Mouse (Mus musculus) heart, embryonic 14.5 days (tissue): ENCODE data around the gene Eipr1. TPM values are rescaled to one million over a fixed set of nuclear protein-coding genes. Genes with fewer than 3 reads are reported as not detected.
A peak's percentile ranks its signal among the peaks of the same experiment; 100 is the strongest.

Experiments
- ATAC-seq: fragments of 200-750 bp; cut with Nextera tagmentation; 2 replicates; pipeline ENCODE4 v1.8.0; 2017; ENCODE audit warnings: low read depth, moderate TSS enrichment; ENCODE audit not compliant: insufficient number of reproducible peaks, insufficient read depth, low FRiP score
- H3K27ac ChIP-seq, 2 experiments: fragments of 200-500 bp in 1 of 2; fragments of 300-500 bp in 1 of 2; sonication (generic) in 1 of 2; replicated peaks in 1 of 2; 2 replicates each; pipeline ENCODE4 v1.5.1; 2012 to 2014; ENCODE audit warnings: low read depth in 2 of 2, low read length in 2 of 2, control low read depth in 1 of 2, mild to moderate bottlenecking in 1 of 2, mixed read lengths in 1 of 2; ENCODE audit not compliant: control insufficient read depth in 1 of 2, insufficient read depth in 1 of 2
- H3K27me3 ChIP-seq: fragments of 300-500 bp; sonication (generic); 2 replicates; pipeline ENCODE4 v1.6.1; 2014; ENCODE audit warnings: mild to moderate bottlenecking, low read length, control low read depth; ENCODE audit not compliant: control insufficient read depth, insufficient read depth
- H3K36me3 ChIP-seq: fragments of 300-500 bp; sonication (generic); 2 replicates; pipeline ENCODE4 v1.6.1; 2014; ENCODE audit warnings: mild to moderate bottlenecking, control low read depth, low read length, mixed read lengths; ENCODE audit not compliant: control insufficient read depth, insufficient read depth
- H3K4me1 ChIP-seq, 2 experiments: fragments of 200-500 bp in 1 of 2; fragments of 300-500 bp in 1 of 2; sonication (generic) in 1 of 2; 2 replicates each; pipeline ENCODE4 v1.6.1; 2012 to 2014; ENCODE audit warnings: low read length in 2 of 2, control low read depth in 1 of 2, mixed read lengths in 1 of 2; ENCODE audit not compliant: control insufficient read depth in 2 of 2, insufficient read depth in 2 of 2
- H3K4me2 ChIP-seq: fragments of 300-500 bp; sonication (generic); 2 replicates; pipeline ENCODE4 v1.6.1; 2014; ENCODE audit warnings: mild to moderate bottlenecking, low read length
- H3K4me3 ChIP-seq, 2 experiments: fragments of 200-500 bp in 1 of 2; fragments of 300-500 bp in 1 of 2; sonication (generic) in 1 of 2; 2 replicates each; pipeline ENCODE4 v1.5.1; 2012 to 2014; ENCODE audit warnings: low read length in 2 of 2, mild to moderate bottlenecking in 2 of 2, control low read depth in 1 of 2, low read depth in 1 of 2, moderate library complexity in 1 of 2; ENCODE audit not compliant: control insufficient read depth in 1 of 2, insufficient read depth in 1 of 2
- H3K9ac ChIP-seq: fragments of 300-500 bp; sonication (generic); 2 replicates; pipeline ENCODE4 v1.6.1; 2014; ENCODE audit warnings: mild to moderate bottlenecking, low read length
- H3K9me3 ChIP-seq: fragments of 300-500 bp; sonication (generic); 2 replicates; pipeline ENCODE4 v1.6.1; 2016; ENCODE audit warnings: low read length, control low read depth; ENCODE audit not compliant: control insufficient read depth
- WGBS: fragments of 180-500 bp; shearing (Covaris S2); extraction: QIAGEN DNeasy Blood & Tissue Kit; methylation state at CpG from one replicate; pipeline ENCODE4 v1.1.7; 2014; 5-methylcytosine and 5-hydroxymethylcytosine counted together
- polyA plus RNA-seq: library from polyadenylated mRNA; unstranded; fragments of >200 nt; fragmentation: Nextera tagmentation; extraction: Ambion mirVana; gene quantifications from 2 replicates; pipeline ENCODE4 v1.2.1, GENCODE M21; 2014

Gene Eipr1
- polyA plus RNA-seq, 1 experiment from 2014 or later, result 19.8 TPM

DNA sequence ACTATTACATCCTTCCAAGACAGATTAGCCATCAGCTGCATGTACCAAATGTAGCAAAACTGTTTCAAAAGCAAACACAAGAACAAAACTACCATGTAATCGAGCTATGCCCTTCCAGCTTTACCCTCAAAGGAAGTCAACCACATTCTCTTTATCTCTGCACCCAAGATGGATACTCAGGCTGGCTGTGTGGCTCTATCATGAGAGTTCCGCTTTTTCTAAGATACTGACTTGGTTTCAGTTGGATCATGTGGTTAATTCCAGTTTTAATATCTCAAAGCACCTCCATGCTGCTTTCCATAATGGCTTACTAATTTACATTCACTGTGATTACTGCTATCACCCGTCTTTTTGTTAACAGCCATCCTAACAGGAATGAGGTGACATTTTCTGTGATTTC is 8.3 kb upstream of the Eipr1 start:
- no peaks in the 10 kb centered on the region for H3K27me3 ChIP-seq
- no peak for ATAC-seq
- no peaks in the 10 kb centered on the region for H3K4me1 ChIP-seq
- 82% methylated on average over 3 of the region's 3 CpGs for WGBS
- H3K4me2 ChIP-seq, result no peak overlapping the region
- no peak overlapping the region for H3K4me3 ChIP-seq
- H3K36me3 ChIP-seq, result peaks cover 54% of the 10 kb centered on the region
- H3K27ac ChIP-seq, result no peak overlapping the region
- no peaks in the 10 kb centered on the region for H3K9me3 ChIP-seq
- no peak overlapping the region for H3K9ac ChIP-seq

DNA sequence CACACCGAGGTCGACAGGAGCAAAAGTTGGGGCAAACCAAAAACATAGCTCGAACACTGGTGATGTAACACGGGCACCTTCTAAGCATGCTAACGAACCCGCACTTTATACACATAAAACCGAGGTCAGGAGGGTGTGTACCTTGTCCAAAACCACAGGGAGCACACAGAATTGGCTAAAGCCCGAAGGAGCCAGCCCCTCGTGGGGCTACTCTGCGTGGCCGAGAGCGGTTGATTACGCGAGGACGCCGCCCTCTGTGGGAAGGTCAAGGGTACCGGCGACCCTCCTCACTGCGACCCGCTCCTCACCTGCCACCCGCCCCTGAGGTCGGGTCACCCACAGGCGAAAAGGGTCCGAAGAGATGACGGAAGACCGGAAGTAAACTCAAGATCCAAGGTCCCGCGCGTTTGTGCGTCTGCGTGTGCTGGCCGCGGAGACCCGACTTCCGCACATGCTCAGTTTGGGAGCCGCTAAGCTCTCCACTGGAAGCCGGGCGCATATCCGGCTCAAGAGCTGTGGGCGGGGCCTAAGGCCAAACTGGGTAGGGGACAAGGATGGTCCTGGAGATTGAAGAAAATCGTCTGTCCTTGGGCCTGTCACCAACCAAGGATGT is 1.5 kb upstream of the Eipr1 start, which contains the start of gene Trappc12:
Gene Trappc12 (minus strand): TSS at position 452 of the 613 bp plus-strand sequence.
- Histone ChIP-seq H3K4me1 (peaks cover 3 to 12% of the 10 kb centered on the region in 2 experiments; a peak in 3 of 4 replicates), H3K4me3 (peak within 1 kb of the TSS; percentile 78 to 80), H3K9me3 (no peaks in the 10 kb centered on the region), H3K9ac (peak within 1 kb of the TSS; percentile 87), H3K4me2 (peak within 1 kb of the TSS; percentile 92), H3K36me3 (peaks cover 22% of the 10 kb centered on the region), H3K27me3 (no peaks in the 10 kb centered on the region), H3K27ac (peak within 1 kb of the TSS; percentile 39 to 47; a peak in 2 of 4 replicates)
- WGBS, result under 1% methylated on average over 41 of the region's 41 CpGs
- peak; percentile 77 for ATAC-seq

DNA sequence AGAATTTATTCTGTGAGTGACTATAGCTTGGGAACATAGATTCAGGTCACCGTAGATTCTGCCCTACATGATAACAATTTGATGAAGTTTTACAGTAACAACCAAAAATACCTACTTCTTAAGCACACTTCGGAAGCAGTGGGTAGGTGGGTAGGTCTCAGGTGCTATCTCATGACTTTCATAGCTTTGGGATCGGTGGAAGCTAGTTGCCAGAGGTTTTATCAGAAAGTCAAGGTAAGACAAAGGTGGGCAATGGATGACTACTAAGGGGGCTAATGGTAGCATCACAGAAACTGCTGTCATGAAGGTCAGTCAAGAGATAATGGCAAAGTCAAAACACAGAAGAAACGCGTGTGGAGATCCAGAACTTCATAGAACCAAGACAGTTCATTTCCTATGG is 727 bp upstream of the Eipr1 start:
- no peak overlapping the region for H3K4me3 ChIP-seq
- ATAC-seq, result no peak
- H3K27ac ChIP-seq, result no peak overlapping the region
- no peaks in the 10 kb centered on the region for H3K9me3 ChIP-seq
- H3K9ac ChIP-seq, result no peak overlapping the region
- peaks cover 3 to 12% of the 10 kb centered on the region in 2 experiments; a peak in 3 of 4 replicates for H3K4me1 ChIP-seq
- H3K27me3 ChIP-seq, result no peaks in the 10 kb centered on the region
- H3K36me3 ChIP-seq, result peaks cover 15% of the 10 kb centered on the region
- peak overlapping the region; percentile 92 for H3K4me2 ChIP-seq
- WGBS, result 94% methylated on average over 5 of the region's 5 CpGs

DNA sequence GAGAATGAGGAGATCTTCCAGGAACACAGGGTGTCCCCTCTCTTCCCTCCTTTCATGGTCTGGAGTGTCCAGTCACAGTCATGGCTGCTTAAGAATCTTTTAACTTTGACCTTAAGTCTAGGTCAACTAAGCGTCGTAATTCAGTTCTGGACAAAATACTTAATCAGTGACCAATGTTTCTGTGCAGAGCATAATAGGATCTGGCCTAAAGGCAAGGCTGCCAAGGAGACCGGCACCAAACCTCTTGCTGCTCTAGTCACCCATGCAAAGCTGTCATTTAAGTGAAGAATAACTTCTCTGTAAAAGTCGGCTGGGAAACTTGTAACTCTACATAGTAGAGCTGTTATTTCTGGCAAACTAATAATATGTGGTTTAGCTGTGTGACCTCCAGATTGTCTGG is 4.4 kb downstream of the Eipr1 start:
- peaks cover 0 to 3% of the 10 kb centered on the region in 2 experiments; a peak in 1 of 4 replicates for H3K4me1 ChIP-seq
- WGBS, result 78% methylated on average over 4 of the region's 4 CpGs
- no peak overlapping the region for H3K4me2 ChIP-seq
- H3K27me3 ChIP-seq, result no peaks in the 10 kb centered on the region
- no peak overlapping the region for H3K27ac ChIP-seq
- H3K36me3 ChIP-seq, result no peaks in the 10 kb centered on the region
- no peak overlapping the region for H3K4me3 ChIP-seq
- ATAC-seq, result no peak
- no peak overlapping the region for H3K9ac ChIP-seq
- no peaks in the 10 kb centered on the region for H3K9me3 ChIP-seq

DNA sequence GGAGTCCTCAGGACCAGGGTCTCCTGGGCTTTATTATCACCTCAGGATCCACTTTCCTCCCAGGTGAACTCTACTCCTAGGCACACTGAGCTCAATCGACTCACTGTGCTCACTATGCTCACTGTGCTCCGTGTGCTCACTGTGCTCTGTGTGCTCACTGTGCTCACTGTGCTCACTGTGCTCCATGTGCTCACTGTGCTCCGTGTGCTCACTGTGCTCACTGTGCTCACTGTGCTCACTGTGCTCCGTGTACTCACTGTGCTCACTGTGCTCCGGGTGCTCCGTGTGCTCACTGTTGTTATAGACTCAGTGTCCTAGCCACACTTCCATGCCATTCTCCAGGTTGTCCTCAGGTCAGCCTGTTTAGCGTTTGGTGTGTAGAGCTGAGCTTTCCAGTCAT is 18.4 kb downstream of the Eipr1 start:
- no peaks in the 10 kb centered on the region for H3K27me3 ChIP-seq
- WGBS, result 91% methylated on average over 7 of the region's 7 CpGs
- H3K4me3 ChIP-seq, result no peak overlapping the region

DNA sequence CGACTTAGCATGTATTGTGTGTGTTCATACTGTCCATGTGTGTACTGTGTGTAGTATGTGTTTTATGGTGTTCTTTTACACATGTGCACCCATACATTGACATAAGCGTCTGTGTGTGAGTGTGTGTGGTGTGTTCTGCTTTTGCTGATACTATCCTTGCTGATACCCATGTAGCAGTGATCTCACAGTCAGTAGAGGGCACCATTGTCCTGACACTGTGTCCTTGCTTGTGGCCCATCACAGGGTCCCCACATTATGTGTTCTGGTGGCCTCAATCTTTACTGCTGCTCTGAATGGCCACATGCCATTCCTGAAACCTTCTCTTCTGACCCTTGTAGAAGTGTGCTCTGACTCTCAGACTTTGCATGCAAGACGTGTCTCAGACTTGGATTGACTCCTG is 22.2 kb downstream of the Eipr1 start:
- Histone ChIP-seq H3K27me3 (no peaks in the 10 kb centered on the region), H3K9ac (no peak overlapping the region), H3K4me1 (peaks cover 2 to 5% of the 10 kb centered on the region in 2 experiments; a peak in 1 of 4 replicates), H3K27ac (no peak overlapping the region), H3K4me2 (no peak overlapping the region), H3K4me3 (no peak overlapping the region), H3K36me3 (no peaks in the 10 kb centered on the region), H3K9me3 (no peaks in the 10 kb centered on the region)
- WGBS, result 78% methylated on average over 3 of the region's 3 CpGs
- no peak for ATAC-seq

More for the DNA sequence above, 18.4 kb downstream of the Eipr1 start:
- Histone ChIP-seq H3K27ac (no peak overlapping the region), H3K9me3 (no peaks in the 10 kb centered on the region), H3K36me3 (no peaks in the 10 kb centered on the region; the same call in 1 of the 2 replicates), H3K9ac (no peak overlapping the region), H3K4me1 (peaks cover 2 to 5% of the 10 kb centered on the region in 2 experiments; a peak in 1 of 4 replicates), H3K4me2 (no peak overlapping the region)
- ATAC-seq, result no peak

DNA sequence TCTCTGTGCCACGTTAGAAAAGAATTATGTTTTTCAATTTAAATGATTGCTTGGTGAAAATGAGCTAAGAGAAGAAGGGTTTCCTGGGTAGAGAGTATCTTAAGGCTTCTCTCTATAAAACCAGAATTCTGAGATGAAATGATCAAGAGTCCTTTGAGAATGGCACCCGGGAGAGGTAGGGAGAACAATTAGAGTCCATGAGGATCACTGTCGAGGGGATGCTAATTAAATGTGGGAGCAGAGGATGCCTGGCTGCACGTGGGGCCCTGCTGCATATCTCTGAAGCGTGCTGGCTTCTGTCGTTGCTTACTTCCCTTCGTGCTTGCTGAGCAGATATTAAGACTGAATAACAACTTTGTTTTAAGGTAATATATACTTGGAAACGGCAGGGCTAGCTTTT is 23.5 kb downstream of the Eipr1 start:
- 49% methylated on average over 8 of the region's 8 CpGs for WGBS

DNA sequence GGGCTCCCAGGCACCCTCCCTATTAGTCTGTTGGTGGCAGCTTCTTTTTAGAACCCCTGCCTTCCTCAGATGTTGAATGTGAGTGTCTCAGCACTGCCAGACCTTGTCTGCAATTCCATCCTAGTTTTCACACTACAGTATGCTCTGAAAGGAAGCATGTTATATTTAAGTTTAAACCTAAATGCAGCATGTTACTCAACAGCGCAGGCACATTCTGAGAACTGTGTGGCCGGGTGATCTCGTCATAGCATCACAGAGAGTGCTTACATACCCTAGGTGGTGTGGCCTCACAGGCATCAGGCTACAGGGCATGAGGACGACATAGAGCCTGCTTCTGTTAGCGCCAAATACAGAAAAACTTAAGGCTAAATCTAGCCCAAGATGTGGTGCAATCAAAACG is 24.0 kb downstream of the Eipr1 start:
- H3K27ac ChIP-seq, result no peak overlapping the region
- 83% methylated on average over 6 of the region's 6 CpGs for WGBS
- no peaks in the 10 kb centered on the region for H3K36me3 ChIP-seq
- H3K27me3 ChIP-seq, result no peaks in the 10 kb centered on the region
- no peaks in the 10 kb centered on the region for H3K9me3 ChIP-seq
- ATAC-seq, result no peak
- no peak overlapping the region for H3K4me2 ChIP-seq
- H3K4me3 ChIP-seq, result no peak overlapping the region
- peaks cover under 1 to 3% of the 10 kb centered on the region in 2 experiments; a peak in 1 of 4 replicates for H3K4me1 ChIP-seq
- no peak overlapping the region for H3K9ac ChIP-seq

More for the DNA sequence above, 23.5 kb downstream of the Eipr1 start:
- Histone ChIP-seq H3K9ac (no peak overlapping the region), H3K9me3 (no peaks in the 10 kb centered on the region), H3K4me2 (no peak overlapping the region), H3K4me3 (no peak overlapping the region), H3K27me3 (no peaks in the 10 kb centered on the region), H3K27ac (no peak overlapping the region), H3K4me1 (peaks cover 2 to 5% of the 10 kb centered on the region in 2 experiments; a peak in 1 of 4 replicates), H3K36me3 (no peaks in the 10 kb centered on the region)
- ATAC-seq, result no peak
